Mouse (Mus musculus): ENCODE measurements around the gene Sgsm2. TPM values are rescaled to one million over a fixed set of nuclear protein-coding genes. Genes with fewer than 3 reads are reported as not detected.

Gene Sgsm2
- polyA plus RNA-seq (2012) = 9.6 and 10.2 TPM in 2 replicates

- no peak for TF ChIP-seq GATA1 (IDR thresholded peaks at IDR 0.05; ENCODE audit: low read length)
Observed at GRCm38 (mm10) chr11:74896901-74897677, at the start of gene Sgsm2. Sgsm2 (minus strand) TSS chr11:74897060.

- no peak for TF ChIP-seq GATA1 (IDR thresholded peaks at IDR 0.05; ENCODE audit: low read length)
Observed at GRCm38 (mm10) chr11:74946348-74946747, 49.5 kb upstream of the Sgsm2 start.

- TF ChIP-seq GATA1 (IDR thresholded peaks at IDR 0.05; ENCODE audit: low read length) = no peak
Observed at GRCm38 (mm10) chr11:74930391-74930790, 33.5 kb upstream of the Sgsm2 start.

GRCm38 (mm10) chr11:74929111-74929510 lies 32.3 kb upstream of the Sgsm2 start:
- TF ChIP-seq GATA1 (IDR thresholded peaks at IDR 0.05; ENCODE audit: low read length) = no peak

GRCm38 (mm10) chr11:74927236-74927725 lies 30.4 kb upstream of the Sgsm2 start:
- TF ChIP-seq GATA1 (IDR thresholded peaks at IDR 0.05; ENCODE audit: low read length) = no peak

DNA sequence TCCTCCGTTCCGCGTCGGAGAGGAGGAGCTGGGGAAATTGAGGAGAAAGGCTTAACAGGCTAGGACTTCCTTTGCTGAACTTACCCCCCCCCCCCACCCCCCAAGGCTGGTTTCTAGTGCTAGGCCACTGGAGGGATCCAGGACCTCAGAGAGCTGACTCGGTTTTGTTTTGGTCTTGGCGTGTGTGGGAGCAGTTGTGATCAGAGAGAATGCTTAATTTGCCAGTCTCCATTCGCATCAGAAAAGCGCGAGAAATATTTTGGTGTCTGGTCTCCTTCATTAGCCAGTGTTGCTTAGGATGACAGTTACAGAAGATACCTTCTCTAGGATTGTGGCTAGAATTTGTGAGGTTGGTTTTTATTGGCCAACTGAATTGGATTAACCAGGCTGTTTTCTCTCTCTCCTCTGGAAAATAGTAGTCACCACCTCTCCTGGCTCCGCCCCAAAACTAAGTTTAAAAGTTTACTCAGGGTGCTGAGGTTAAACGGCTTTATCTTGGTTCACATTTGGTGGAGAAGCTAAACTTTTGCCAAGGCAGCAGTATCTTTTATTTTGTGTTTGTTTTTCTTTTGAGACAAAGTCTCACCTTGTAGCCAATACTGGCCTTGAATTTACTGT lies 29.6 kb upstream of the Sgsm2 start:
- TF ChIP-seq GATA1 (IDR thresholded peaks at IDR 0.05; ENCODE audit: low read length) = no peak

DNA sequence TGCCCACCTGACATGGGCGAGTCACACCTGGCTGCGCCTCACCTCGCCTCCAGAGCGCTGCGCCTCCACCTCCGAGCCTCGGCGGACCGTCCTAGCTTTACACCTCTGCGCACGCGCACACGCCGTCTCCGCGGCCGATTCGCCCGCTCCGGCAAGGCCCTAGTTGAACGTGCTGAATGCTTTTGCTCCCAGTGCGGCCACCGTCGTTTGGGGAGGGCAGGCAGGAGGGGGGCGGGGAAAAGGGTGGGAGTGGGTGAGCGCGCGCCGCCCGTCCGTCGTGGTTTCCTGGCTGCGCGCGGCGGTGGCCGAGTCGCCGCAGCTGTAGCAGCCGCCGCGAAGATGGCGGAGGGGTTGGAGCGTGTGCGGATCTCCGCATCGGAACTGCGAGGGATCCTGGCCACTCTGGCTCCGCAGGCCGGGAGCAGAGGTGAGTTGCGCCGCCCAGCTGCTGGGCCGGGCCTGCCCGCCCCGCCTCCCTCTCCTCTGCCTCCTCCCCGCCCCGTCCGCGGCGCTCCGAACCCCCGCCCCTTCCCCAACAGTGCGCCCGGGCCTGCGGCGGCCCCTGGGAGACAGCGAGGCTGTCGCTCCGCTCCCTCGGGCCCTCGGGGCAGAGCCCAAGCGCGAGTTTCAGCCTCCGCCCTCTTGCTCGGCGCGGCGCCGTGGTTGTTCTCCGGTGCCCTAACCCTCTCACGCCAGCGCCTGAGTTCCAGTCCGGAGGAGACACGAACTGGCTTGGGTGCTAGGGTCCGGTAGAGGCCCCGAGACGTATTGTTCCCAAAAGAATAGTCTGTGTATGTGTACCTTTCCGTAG lies 28.9 kb upstream of the Sgsm2 start, which contains the start of the genes Smg6 and Srr:
Gene Smg6, plus strand, starts transcription at position 247 of the 811 bp plus-strand sequence.
Gene Srr, minus strand, starts transcription at position 372 of the 811 bp plus-strand sequence.
- no peak for TF ChIP-seq GATA1 (IDR thresholded peaks at IDR 0.05; ENCODE audit: low read length)

DNA sequence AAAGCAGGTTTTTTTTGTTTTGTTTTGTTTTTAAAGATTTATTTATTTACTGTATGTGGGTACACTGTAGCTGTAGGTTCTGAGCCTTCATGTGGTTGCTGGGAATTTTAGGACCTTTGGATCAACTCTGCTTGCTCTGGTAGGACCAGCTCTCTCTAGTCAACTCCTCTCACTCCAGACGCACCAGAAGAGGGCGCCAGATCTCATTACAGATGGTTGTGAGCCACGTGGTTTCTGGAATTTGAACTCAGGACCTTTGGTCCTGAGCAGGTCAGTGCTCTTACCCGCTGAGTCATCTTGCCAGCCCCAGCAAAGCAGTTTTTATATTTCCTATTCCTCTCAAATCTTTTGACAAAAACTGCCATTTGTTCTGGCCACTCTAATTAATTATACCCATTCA lies 27.3 kb upstream of the Sgsm2 start:
- TF ChIP-seq GATA1 (IDR thresholded peaks at IDR 0.05; ENCODE audit: low read length) = no peak

GRCm38 (mm10) chr11:74919249-74919648 lies 22.4 kb upstream of the Sgsm2 start:
- TF ChIP-seq GATA1 (IDR thresholded peaks at IDR 0.05; ENCODE audit: low read length) = no peak

GRCm38 (mm10) chr11:74912492-74912891 lies 15.6 kb upstream of the Sgsm2 start:
- TF ChIP-seq GATA1 (IDR thresholded peaks at IDR 0.05; ENCODE audit: low read length) = no peak

GRCm38 (mm10) chr11:74909978-74910377 lies 13.1 kb upstream of the Sgsm2 start:
- no peak for TF ChIP-seq GATA1 (IDR thresholded peaks at IDR 0.05; ENCODE audit: low read length)

DNA sequence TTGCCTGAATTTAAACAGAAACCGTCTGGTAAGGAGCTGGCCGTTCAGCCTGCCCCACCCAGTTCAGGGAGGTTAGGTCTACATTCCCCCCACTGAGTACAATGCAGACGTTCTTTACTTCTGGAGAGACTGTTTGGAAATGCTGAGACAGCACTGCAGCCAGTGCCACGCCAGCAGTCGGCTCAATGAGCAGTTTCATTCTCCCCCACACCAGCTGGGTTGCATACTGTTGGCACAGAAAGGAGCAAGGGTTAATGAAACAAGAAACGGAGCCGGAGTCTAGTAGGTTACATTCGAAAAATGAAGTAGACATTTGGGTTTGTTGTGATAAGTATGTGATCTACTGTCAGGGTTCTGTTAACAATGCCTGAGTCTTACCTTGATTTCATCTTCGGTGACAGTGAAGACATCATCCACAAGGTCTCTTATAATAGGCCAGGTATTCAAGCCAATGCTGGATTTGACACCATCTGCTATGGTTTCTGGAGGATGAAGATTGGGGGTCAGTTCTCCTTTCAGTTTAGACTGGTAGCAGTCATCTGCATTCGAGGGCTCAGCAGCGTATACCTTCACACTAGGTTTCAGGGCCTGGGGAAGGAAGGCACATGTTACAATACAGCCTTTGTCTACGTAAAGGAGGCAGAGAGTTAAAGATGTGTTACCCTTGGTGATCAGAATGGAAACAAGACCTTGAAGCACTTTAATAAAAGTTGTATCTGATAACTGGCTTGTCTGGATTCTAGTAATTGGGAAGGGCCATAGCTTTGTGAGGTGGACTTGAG lies 11.9 kb upstream of the Sgsm2 start:
- no peak for TF ChIP-seq GATA1 (IDR thresholded peaks at IDR 0.05; ENCODE audit: low read length)

DNA sequence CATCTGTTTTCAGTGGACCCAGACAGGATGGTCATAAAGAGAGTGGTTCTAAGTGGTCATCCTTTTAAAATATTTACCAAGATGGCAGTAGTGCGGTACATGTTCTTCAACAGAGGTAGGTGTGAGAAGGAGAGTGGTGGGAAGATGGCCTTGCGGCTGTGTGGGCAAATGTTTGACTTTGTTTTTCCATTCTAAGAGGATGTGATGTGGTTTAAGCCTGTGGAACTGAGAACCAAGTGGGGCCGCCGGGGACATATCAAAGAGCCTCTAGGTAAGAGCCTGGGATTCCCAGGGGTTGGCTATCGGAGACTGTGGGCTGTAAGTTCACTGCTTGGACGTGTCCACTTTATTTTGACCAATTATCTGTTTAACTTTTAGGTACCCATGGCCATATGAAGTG lies 11.0 kb upstream of the Sgsm2 start:
- TF ChIP-seq GATA1 (IDR thresholded peaks at IDR 0.05; ENCODE audit: low read length) = no peak

GRCm38 (mm10) chr11:74902416-74902815 lies 5.6 kb upstream of the Sgsm2 start:
- TF ChIP-seq GATA1 (IDR thresholded peaks at IDR 0.05; ENCODE audit: low read length) = no peak

DNA sequence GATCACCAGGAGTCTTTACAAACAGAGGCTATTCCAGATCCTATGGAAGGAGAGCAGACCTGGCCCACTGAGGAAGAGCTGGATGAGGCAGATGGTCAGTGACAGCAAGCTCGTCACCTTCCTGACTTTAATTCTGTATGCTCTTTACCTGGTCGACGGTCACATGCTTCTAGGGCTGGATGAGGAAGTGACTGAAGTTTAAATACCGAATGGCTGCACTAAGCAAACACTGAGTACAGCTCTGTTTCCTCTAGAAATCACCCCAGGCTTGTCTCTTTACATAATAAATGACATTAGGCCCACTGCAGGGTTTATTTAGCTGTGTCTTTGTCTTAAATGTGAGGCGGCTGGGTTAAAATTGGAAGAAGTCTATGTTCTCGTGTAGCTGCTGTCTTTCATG lies 4.7 kb upstream of the Sgsm2 start:
- TF ChIP-seq GATA1 (IDR thresholded peaks at IDR 0.05; ENCODE audit: low read length) = no peak

Measured in G1E-ER4 (cell line).